Mouse (Mus musculus) spleen, adult 2 months (tissue): ENCODE data around the gene Gm27235. TPM values are rescaled to one million over a fixed set of nuclear protein-coding genes. Genes with fewer than 3 reads are reported as not detected.
"Not testable (repeated sequence)": the region's sequence is repeated elsewhere in the genome, so short reads cannot be mapped to it uniquely, and the experiment has no call there.

Experiments
- DNase-seq, 2 experiments: peaks; one replicate each; pipeline versions ENCODE4 v3.0.0 to v3.0.0-alpha.2; 2012 to 2021; ENCODE audit warnings: low spot score in 2 of 2, low read depth in 1 of 2
- H3K27ac ChIP-seq: fragments of 200-500 bp; 2 replicates; pipeline ENCODE4 v1.5.1; 2012; ENCODE audit warnings: low read length, inconsistent platforms; ENCODE audit not compliant: insufficient read depth
- H3K27me3 ChIP-seq: fragments of 200-500 bp; 2 replicates; pipeline ENCODE4 v1.6.1; 2012; ENCODE audit warnings: mild to moderate bottlenecking, moderate library complexity, low read length, inconsistent platforms; ENCODE audit not compliant: control insufficient read depth, insufficient read depth
- H3K36me3 ChIP-seq: fragments of 200-500 bp; 2 replicates; pipeline ENCODE4 v1.6.1; 2012; ENCODE audit warnings: mild to moderate bottlenecking, low read length, inconsistent platforms; ENCODE audit not compliant: control insufficient read depth, insufficient read depth
- H3K4me1 ChIP-seq: fragments of 200-500 bp; 2 replicates; pipeline ENCODE4 v1.6.1; 2011; ENCODE audit warnings: inconsistent platforms; ENCODE audit not compliant: control insufficient read depth, insufficient read depth, insufficient read length
- H3K4me3 ChIP-seq: fragments of 200-500 bp; 2 replicates; pipeline ENCODE4 v1.5.1; 2011; ENCODE audit warnings: mild to moderate bottlenecking, inconsistent platforms; ENCODE audit not compliant: insufficient read depth, insufficient read length; ENCODE audit errors: extremely low read depth
- CTCF ChIP-seq: fragments of 200-500 bp; IDR thresholded peaks from 2 replicates; pipeline ENCODE4 v1.5.1; 2011; ENCODE audit warnings: mild to moderate bottlenecking, inconsistent platforms; ENCODE audit not compliant: insufficient read depth, insufficient read length, insufficient replicate concordance; ENCODE audit errors: extremely low read depth
- POLR2A ChIP-seq: fragments of 200-500 bp; IDR thresholded peaks from 2 replicates; pipeline ENCODE4 v1.6.1; 2011; ENCODE audit warnings: low read depth, low read length, inconsistent platforms
- WGBS: fragments of 180-500 bp; shearing (Covaris S2); methylation state at CpG from one replicate; pipeline ENCODE4 v1.1.7; 2018; 5-methylcytosine and 5-hydroxymethylcytosine counted together
- polyA plus RNA-seq: library from polyadenylated mRNA; depleted of rRNA; stranded (reverse); fragments of >200 nt; gene quantifications from 2 replicates; pipeline ENCODE4 v1.2.3, GENCODE M21; 2012; rRNA removed

Gene Gm27235
- not detected in 2 replicates for polyA plus RNA-seq

GRCm38 (mm10) chr9:35790001-35790400, at the start of gene Gm27235, which contains the start of gene D730048I06Rik:
Gene Gm27235 (minus strand): TSS chr9:35790101.
Gene D730048I06Rik (minus strand): TSS chr9:35790112.
- Histone ChIP-seq H3K4me1 (no peaks in the 10 kb centered on the region), H3K4me3 (no peak within 1 kb of the TSS), H3K27ac (no peak within 1 kb of the TSS), H3K27me3 (no peaks in the 10 kb centered on the region), H3K36me3 (no peaks in the 10 kb centered on the region)
- no peak for DNase-seq
- TF ChIP-seq POLR2A (no peak), CTCF (no peak)
- WGBS, result 89% methylated on average over 3 of the region's 3 CpGs

DNA sequence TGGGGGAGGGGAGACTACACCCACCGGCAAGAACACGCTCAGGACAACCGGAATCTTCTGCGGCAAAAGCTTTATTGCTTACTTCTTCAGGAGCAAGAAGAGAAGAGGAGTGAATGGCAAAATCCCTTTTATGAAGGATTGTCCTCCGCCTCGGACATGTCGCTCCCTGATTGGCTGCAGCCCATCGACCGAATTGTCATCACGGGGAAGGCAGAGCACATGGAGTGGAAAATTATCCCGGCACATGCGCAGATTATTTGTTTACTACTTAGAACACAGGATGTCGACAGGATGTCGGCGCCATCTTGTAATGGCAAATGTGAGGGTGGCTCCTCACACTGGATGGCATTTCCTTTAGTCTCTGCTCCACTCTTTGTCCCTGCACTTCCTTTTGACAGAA, 28.0 kb upstream of the Gm27235 start:
- H3K4me3 ChIP-seq, H3K36me3 ChIP-seq, H3K4me1 ChIP-seq, H3K27ac ChIP-seq, H3K27me3 ChIP-seq, DNase-seq: not testable (repeated sequence)
- WGBS, result 91% methylated on average over 15 of the region's 15 CpGs

DNA sequence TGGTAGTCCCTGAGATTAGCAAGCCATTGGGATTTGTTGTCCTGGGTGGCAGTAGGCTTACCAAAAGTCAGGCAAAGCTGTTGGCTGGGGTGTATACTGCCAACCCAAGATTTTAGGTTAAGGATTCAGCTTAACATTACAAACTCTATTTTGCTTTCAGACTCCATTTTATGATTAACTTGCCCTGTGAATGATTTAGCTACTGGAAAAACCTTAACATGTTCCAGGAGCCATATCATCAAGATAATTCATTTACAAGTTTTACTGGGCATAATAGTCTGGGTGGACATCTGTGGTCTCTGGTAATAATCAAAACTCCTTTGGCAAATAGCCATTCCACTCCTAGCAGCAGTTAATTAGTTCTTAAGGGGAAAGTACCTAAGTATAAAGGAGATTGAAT, 8.2 kb upstream of the Gm27235 start:
- TF ChIP-seq CTCF, result no peak
- TF ChIP-seq POLR2A, result no peak
- no peak for DNase-seq
- Histone ChIP-seq H3K4me1 (no peaks in the 10 kb centered on the region), H3K4me3 (no peak overlapping the region), H3K36me3 (no peaks in the 10 kb centered on the region), H3K27me3 (no peaks in the 10 kb centered on the region), H3K27ac (no peak overlapping the region)

DNA sequence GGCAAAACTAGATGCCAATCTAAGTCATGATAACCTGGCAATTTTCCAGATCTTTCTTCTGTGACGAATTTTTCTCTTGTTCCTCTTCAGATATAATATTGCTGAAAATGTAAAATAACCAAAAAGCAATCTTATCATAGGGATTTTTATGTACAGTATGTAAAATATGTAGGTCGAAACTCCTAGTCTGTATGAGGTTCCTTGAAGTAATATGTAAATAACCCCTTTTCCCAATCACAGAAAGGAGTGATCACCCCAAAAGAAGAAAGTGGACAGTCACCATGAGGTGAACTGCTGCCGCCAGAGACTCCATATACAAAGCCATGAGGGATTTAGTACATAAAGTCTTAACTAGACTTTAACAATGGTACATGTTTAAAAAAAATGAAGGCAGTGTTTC, 11.9 kb downstream of the Gm27235 start, which contains the start of gene Gm17727:
Gene Gm17727, minus strand, starts transcription at position 101 of the 400 bp plus-strand sequence.
- H3K27me3 ChIP-seq, result no peaks in the 10 kb centered on the region
- 60% methylated on average over 3 of the region's 3 CpGs for WGBS
- H3K36me3 ChIP-seq, result no peaks in the 10 kb centered on the region
- TF ChIP-seq CTCF (no peak), POLR2A (no peak)
- no peak within 1 kb of the TSS for H3K4me3 ChIP-seq
- H3K27ac ChIP-seq, result no peak within 1 kb of the TSS
- no peak for DNase-seq
- H3K4me1 ChIP-seq, result no peaks in the 10 kb centered on the region

DNA sequence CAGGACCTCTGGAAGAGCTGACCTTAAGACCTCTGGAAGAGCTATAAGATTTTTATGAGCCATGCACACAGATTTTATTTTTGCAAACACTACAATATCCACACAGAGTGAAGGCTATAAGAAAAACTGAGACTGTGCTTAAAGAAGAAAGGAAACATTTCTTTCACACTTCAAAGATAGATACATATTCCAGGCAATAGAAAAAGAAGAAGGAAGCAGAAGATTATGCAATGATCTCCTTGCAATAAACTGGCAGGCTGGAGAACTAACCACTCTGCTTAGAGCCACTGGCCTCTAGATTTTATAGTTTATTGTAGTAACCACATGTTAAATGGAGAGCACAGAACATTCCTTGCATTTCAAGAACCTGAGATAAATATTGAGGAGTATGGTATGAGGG, 33.1 kb downstream of the Gm27235 start:
- no peaks in the 10 kb centered on the region for H3K27me3 ChIP-seq
- DNase-seq, result no peak
- H3K27ac ChIP-seq, result no peak overlapping the region
- no peaks in the 10 kb centered on the region for H3K4me1 ChIP-seq
- H3K4me3 ChIP-seq, result no peak overlapping the region
- H3K36me3 ChIP-seq, result no peaks in the 10 kb centered on the region
- no peak for TF ChIP-seq CTCF
- no peak for TF ChIP-seq POLR2A

DNA sequence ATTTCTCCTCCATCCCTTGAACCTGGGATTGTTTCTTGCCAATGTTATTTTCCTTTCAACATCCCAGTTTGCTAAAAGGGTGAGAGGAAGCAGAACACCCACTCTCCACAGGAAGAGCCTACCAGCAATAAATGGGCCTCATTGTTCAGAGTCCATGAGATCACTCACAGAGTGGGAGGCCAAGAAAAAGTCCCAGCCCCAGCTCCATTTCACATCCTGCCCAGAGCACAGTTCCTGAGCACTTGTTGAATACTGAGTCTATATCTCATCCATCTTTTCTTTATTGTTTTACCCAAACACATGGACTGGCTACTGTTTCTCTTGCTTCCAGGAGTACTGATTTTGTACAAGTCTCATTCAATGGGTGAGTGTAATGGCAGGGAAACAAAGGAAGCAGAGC, 49.2 kb downstream of the Gm27235 start, which contains the start of gene Gm17677:
Gene Gm17677, plus strand, starts transcription at position 301 of the 400 bp plus-strand sequence.
- H3K36me3 ChIP-seq, result no peaks in the 10 kb centered on the region
- H3K27ac ChIP-seq, result no peak within 1 kb of the TSS
- H3K4me1 ChIP-seq, result no peaks in the 10 kb centered on the region
- H3K4me3 ChIP-seq, result no peak within 1 kb of the TSS
- TF ChIP-seq POLR2A (no peak), CTCF (no peak)
- DNase-seq, result no peak
- no peaks in the 10 kb centered on the region for H3K27me3 ChIP-seq

Other genes starting within 250 kb of the Gm27235 start
- 0.12 and 0.14 TPM in 2 replicates for gene Ddx25, start 231.6 kb downstream of the Gm27235 start, polyA plus RNA-seq
- gene Pus3, start 231.5 kb downstream of the Gm27235 start, polyA plus RNA-seq, result 1.1 and 1.6 TPM in 2 replicates
- gene Pate2, start 219.8 kb downstream of the Gm27235 start, polyA plus RNA-seq, result 0.05 and 0.06 TPM in 2 replicates
- gene Hyls1, start 219.7 kb downstream of the Gm27235 start, polyA plus RNA-seq, result 1.1 and 1.4 TPM in 2 replicates
- gene Pate4, start 178.2 kb downstream of the Gm27235 start, polyA plus RNA-seq, result not detected in 2 replicates
- not detected in 2 replicates for gene Pate3, start 141.9 kb downstream of the Gm27235 start, polyA plus RNA-seq
- not detected in 2 replicates for gene Pate1, start 102.7 kb downstream of the Gm27235 start, polyA plus RNA-seq
- not detected in 2 replicates for gene Gm17677, start 49.1 kb downstream of the Gm27235 start, polyA plus RNA-seq
- not detected in 2 replicates for gene Gm17727, start 12.0 kb downstream of the Gm27235 start, polyA plus RNA-seq
- not detected in 2 replicates for gene D730048I06Rik, start within 50 bp of the Gm27235 start, polyA plus RNA-seq
- not detected in 2 replicates for gene 9230110F15Rik, start 54.0 kb upstream of the Gm27235 start, polyA plus RNA-seq
- not detected in 2 replicates for gene 9230113P08Rik, start 118.3 kb upstream of the Gm27235 start, polyA plus RNA-seq